Mouse (Mus musculus) hindbrain, embryonic 15.5 days (tissue): ENCODE results near the gene Ibtk. TPM values are rescaled to one million over a fixed set of nuclear protein-coding genes. Genes with fewer than 3 reads are reported as not detected.

Source experiments
- polyA plus RNA-seq: library from polyadenylated mRNA; unstranded; fragments of >200 nt; fragmentation: Nextera tagmentation; extraction: Ambion mirVana; gene quantifications from 2 replicates; pipeline ENCODE4 v1.2.1, GENCODE M21; 2015

Gene Ibtk
- polyA plus RNA-seq, 1 experiment from 2014 or later = 25.4 TPM

Other genes starting within 250 kb of the Ibtk start
- gene Tpbg, start 93.0 kb upstream of the Ibtk start, polyA plus RNA-seq = 19.7 and 23.2 TPM in 2 replicates